Mouse (Mus musculus) yolk sac, embryonic 10.5 days (tissue): ENCODE results near the gene 1700001K19Rik.
"Not testable (repeated sequence)": the region's sequence is repeated elsewhere in the genome, so short reads cannot be mapped to it uniquely, and the experiment has no call there.

ENCODE experiments used
- DNase-seq: peaks from one replicate; pipeline ENCODE4 v3.0.0-alpha.2; 2017; ENCODE audit warnings: low spot score

Gene 1700001K19Rik

GRCm38 (mm10) chr12:110682561-110683299 is at the start of gene 1700001K19Rik:
TSS of gene 1700001K19Rik (minus strand) at chr12:110682619.
- no peak for DNase-seq

- DNase-seq, result no peak
These were observed 44.0 kb upstream of the 1700001K19Rik start for GRCm38 (mm10) chr12:110726428-110726827.

GRCm38 (mm10) chr12:110725489-110725888 is 43.1 kb upstream of the 1700001K19Rik start:
- DNase-seq, result no peak

- DNase-seq, result no peak
These were observed 42.6 kb upstream of the 1700001K19Rik start for GRCm38 (mm10) chr12:110725051-110725450.

- DNase-seq, result peak; percentile 81
These were observed 33.6 kb upstream of the 1700001K19Rik start for GRCm38 (mm10) chr12:110716004-110716403.

GRCm38 (mm10) chr12:110714215-110714614 is 31.8 kb upstream of the 1700001K19Rik start:
- no peak for DNase-seq

GRCm38 (mm10) chr12:110713784-110714183 is 31.4 kb upstream of the 1700001K19Rik start:
- no peak for DNase-seq

- DNase-seq, result no peak
These were observed 28.9 kb upstream of the 1700001K19Rik start for GRCm38 (mm10) chr12:110711270-110711669.

GRCm38 (mm10) chr12:110707451-110707850 is 25.0 kb upstream of the 1700001K19Rik start:
- no peak for DNase-seq

GRCm38 (mm10) chr12:110706337-110707231 is 24.2 kb upstream of the 1700001K19Rik start:
- DNase-seq, result peak; percentile 82

- not testable (repeated sequence) for DNase-seq
These were observed 23.0 kb upstream of the 1700001K19Rik start for GRCm38 (mm10) chr12:110705419-110705818.

GRCm38 (mm10) chr12:110703682-110704081 is 21.3 kb upstream of the 1700001K19Rik start:
- DNase-seq, result no peak

- DNase-seq, result peak; percentile 84
These were observed 20.6 kb upstream of the 1700001K19Rik start for GRCm38 (mm10) chr12:110703008-110703471.

GRCm38 (mm10) chr12:110702556-110702955 is 20.1 kb upstream of the 1700001K19Rik start, which contains the start of gene Hsp90aa1:
TSS of gene Hsp90aa1 (minus strand) at chr12:110702728.
- no peak for DNase-seq

- peak; percentile 82 for DNase-seq
These were observed 18.9 kb upstream of the 1700001K19Rik start for GRCm38 (mm10) chr12:110701363-110701762.

GRCm38 (mm10) chr12:110700730-110701129 is 18.3 kb upstream of the 1700001K19Rik start:
- DNase-seq, result peak; percentile 38

GRCm38 (mm10) chr12:110699171-110699547 is 16.7 kb upstream of the 1700001K19Rik start:
- no peak for DNase-seq

- DNase-seq, result peak; percentile 70
These were observed 16.2 kb upstream of the 1700001K19Rik start for GRCm38 (mm10) chr12:110698523-110699170.

- no peak for DNase-seq
These were observed 15.7 kb upstream of the 1700001K19Rik start for GRCm38 (mm10) chr12:110698080-110698479.

- DNase-seq, result no peak
These were observed 15.0 kb upstream of the 1700001K19Rik start for GRCm38 (mm10) chr12:110697457-110697856.

- DNase-seq, result no peak
These were observed 14.6 kb upstream of the 1700001K19Rik start for GRCm38 (mm10) chr12:110696975-110697400.
